Mouse (Mus musculus) liver, adult 2 months (tissue): Measurements from ENCODE around the gene Foxo1. TPM values are rescaled to one million over a fixed set of nuclear protein-coding genes. Genes with fewer than 3 reads are reported as not detected.

ENCODE experiments used
- DNase-seq: peaks from one replicate; pipeline ENCODE4 v3.0.0-alpha.2; 2011; ENCODE audit warnings: low read depth, low spot score; ENCODE audit errors: extremely low read depth
- H3K27ac ChIP-seq: fragments of 200-500 bp; replicated peaks from 2 replicates; pipeline ENCODE4 v1.5.1; 2012; ENCODE audit warnings: low read depth, mild to moderate bottlenecking, control low read depth, inconsistent platforms, low read length; ENCODE audit not compliant: insufficient read depth
- H3K27me3 ChIP-seq: fragments of 200-500 bp; 2 replicates; pipeline ENCODE4 v1.6.1; 2012; ENCODE audit warnings: mild to moderate bottlenecking, moderate library complexity, low read length, inconsistent platforms; ENCODE audit not compliant: control insufficient read depth, insufficient read depth
- H3K36me3 ChIP-seq: fragments of 200-500 bp; 2 replicates; pipeline ENCODE4 v1.6.1; 2012; ENCODE audit warnings: low read length, inconsistent platforms; ENCODE audit not compliant: control insufficient read depth, insufficient read depth
- H3K4me1 ChIP-seq: fragments of 200-500 bp; 2 replicates; pipeline ENCODE4 v1.6.1; 2011; ENCODE audit warnings: low read length; ENCODE audit not compliant: control insufficient read depth, insufficient read depth
- H3K4me3 ChIP-seq: fragments of 200-500 bp; 2 replicates; pipeline ENCODE4 v1.5.1; 2011; ENCODE audit warnings: low read depth, mild to moderate bottlenecking, control low read depth, low read length, moderate library complexity; ENCODE audit not compliant: insufficient read depth
- H3K79me2 ChIP-seq: fragments of 200-500 bp; 2 replicates; pipeline ENCODE4 v1.6.1; 2012; ENCODE audit warnings: inconsistent platforms, mild to moderate bottlenecking, low read length, moderate library complexity; ENCODE audit not compliant: control insufficient read depth, insufficient read depth
- H3K9ac ChIP-seq: fragments of 200-500 bp; 2 replicates; pipeline ENCODE4 v1.6.1; 2012; ENCODE audit warnings: low read depth, mild to moderate bottlenecking, control low read depth, inconsistent platforms, low read length
- CTCF ChIP-seq: fragments of 200-500 bp; IDR thresholded peaks from 2 replicates; pipeline ENCODE4 v1.5.1; 2011; ENCODE audit warnings: low read depth, low read length, control low read depth
- POLR2A ChIP-seq: fragments of 200-500 bp; IDR thresholded peaks from 2 replicates; pipeline ENCODE4 v1.6.1; 2011; ENCODE audit warnings: low read length, control low read depth; ENCODE audit not compliant: insufficient read depth; ENCODE audit errors: extremely low read depth
- WGBS: fragments of 180-500 bp; shearing (Covaris S2); methylation state at CpG from one replicate; pipeline ENCODE4 v1.1.7; 2018; 5-methylcytosine and 5-hydroxymethylcytosine counted together
- polyA plus RNA-seq: library from polyadenylated mRNA; depleted of rRNA; stranded (reverse); fragments of >200 nt; gene quantifications from 2 replicates; pipeline ENCODE4 v1.2.3, GENCODE M21; 2012
- total RNA-seq: library from RNA; depleted of rRNA; stranded (reverse); fragments of >200 nt; gene quantifications from 2 replicates; pipeline ENCODE4 v1.2.3, GENCODE M21; 2014

The Foxo1 gene
- total and polyA plus RNA-seq, 2 experiments = 5.8 to 6.5 TPM

- TF ChIP-seq POLR2A (peak; percentile 91), CTCF (no peak)
- H3K27me3 ChIP-seq = no peaks in the 10 kb centered on the region
- H3K79me2 ChIP-seq = peaks cover 43% of the 10 kb centered on the region
- H3K4me3 ChIP-seq = peak overlapping the region; percentile 70
- peak overlapping the region; percentile 98 for H3K9ac ChIP-seq
- peak; percentile 86 for DNase-seq
- H3K27ac ChIP-seq = peak overlapping the region; percentile 94
- H3K4me1 ChIP-seq = peaks cover 23% of the 10 kb centered on the region
- H3K36me3 ChIP-seq = no peaks in the 10 kb centered on the region
- WGBS = under 1% methylated on average over 55 of the region's 55 CpGs
Measured at GRCm38 (mm10) chr3:52269514-52270351, 1.6 kb downstream of the Foxo1 start.

- peaks cover 50% of the 10 kb centered on the region for H3K79me2 ChIP-seq
- H3K36me3 ChIP-seq = no peaks in the 10 kb centered on the region
- H3K27me3 ChIP-seq = no peaks in the 10 kb centered on the region
- H3K4me1 ChIP-seq = peaks cover 30% of the 10 kb centered on the region
- DNase-seq = peak; percentile 62
- H3K4me3 ChIP-seq = peak overlapping the region; percentile 70
- H3K27ac ChIP-seq = peak overlapping the region; percentile 26
- H3K9ac ChIP-seq = peak overlapping the region; percentile 34
- TF ChIP-seq POLR2A (no peak), CTCF (no peak)
- 2% methylated on average over 3 of the region's 3 CpGs for WGBS
Measured at GRCm38 (mm10) chr3:52270511-52270910, 2.4 kb downstream of the Foxo1 start.

DNA sequence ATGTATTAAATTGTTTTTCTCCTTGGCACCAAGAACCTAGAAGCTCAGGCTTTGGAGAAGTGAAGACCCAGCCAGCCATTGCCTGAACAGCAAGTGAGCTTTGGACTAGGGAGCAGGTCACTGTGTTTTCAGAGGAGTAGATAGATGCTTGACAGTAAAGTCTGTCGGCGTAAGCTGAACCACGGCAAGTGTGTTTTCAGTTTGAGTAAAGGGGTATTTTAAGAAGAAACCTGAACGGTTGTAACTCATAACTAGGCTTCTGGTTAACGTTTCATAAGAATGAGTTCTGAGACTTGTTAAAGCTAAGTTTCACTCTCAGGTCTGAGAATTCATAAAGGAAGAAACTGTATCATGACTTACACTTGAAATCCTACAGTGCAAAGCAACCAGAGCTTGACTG is 3.2 kb downstream of the Foxo1 start:
- DNase-seq = peak; percentile 81
- no peaks in the 10 kb centered on the region for H3K27me3 ChIP-seq
- 0 out of 2 replicates have a peak overlapping the region, but pooled peaks have one; percentile 23 for H3K9ac ChIP-seq

GRCm38 (mm10) chr3:52272376-52272865 is 4.3 kb downstream of the Foxo1 start:
- H3K27me3 ChIP-seq = no peaks in the 10 kb centered on the region
- no peak overlapping the region for H3K9ac ChIP-seq
- TF ChIP-seq POLR2A = no peak
- peaks cover 30% of the 10 kb centered on the region for H3K4me1 ChIP-seq
- no peaks in the 10 kb centered on the region for H3K36me3 ChIP-seq
- 42% methylated on average over 8 of the region's 8 CpGs for WGBS
- DNase-seq = no peak
- H3K4me3 ChIP-seq = no peak overlapping the region; the same call in 1 of the 2 replicates
- H3K79me2 ChIP-seq = peaks cover 54% of the 10 kb centered on the region
- H3K27ac ChIP-seq = no peak overlapping the region

More for the DNA sequence above, 3.2 kb downstream of the Foxo1 start:
- no peak overlapping the region for H3K27ac ChIP-seq
- peaks cover 53% of the 10 kb centered on the region for H3K79me2 ChIP-seq
- H3K36me3 ChIP-seq = no peaks in the 10 kb centered on the region
- H3K4me1 ChIP-seq = peaks cover 30% of the 10 kb centered on the region
- no peak for TF ChIP-seq CTCF
- TF ChIP-seq POLR2A = no peak
- WGBS = 15% methylated on average over 5 of the region's 5 CpGs
- H3K4me3 ChIP-seq = no peak overlapping the region; the same call in 1 of the 2 replicates

DNA sequence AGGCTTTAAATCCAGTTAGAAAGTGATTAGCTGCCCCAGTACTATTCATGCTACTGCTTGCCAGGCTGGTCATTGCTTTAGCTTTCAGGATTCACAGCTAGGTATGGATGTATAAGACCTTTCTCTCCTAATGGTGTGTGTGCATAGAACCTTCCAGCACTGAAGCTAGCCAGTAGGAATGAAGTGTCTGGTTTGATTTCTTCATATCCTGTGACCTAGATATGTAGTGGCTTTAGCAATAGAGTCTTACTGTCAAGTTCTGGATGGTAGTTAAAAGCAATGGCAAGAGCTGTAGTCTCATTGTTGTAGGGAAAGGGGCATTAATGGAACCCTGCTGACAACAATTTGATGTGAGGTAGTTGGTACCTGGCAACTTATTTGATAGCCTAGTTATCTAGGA is 6.3 kb downstream of the Foxo1 start:
- Histone ChIP-seq H3K4me3 (no peak overlapping the region), H3K9ac (no peak overlapping the region), H3K4me1 (peaks cover 38% of the 10 kb centered on the region), H3K27ac (no peak overlapping the region), H3K27me3 (no peaks in the 10 kb centered on the region), H3K79me2 (peaks cover 58% of the 10 kb centered on the region), H3K36me3 (no peaks in the 10 kb centered on the region)
- TF ChIP-seq POLR2A (no peak), CTCF (no peak)
- DNase-seq = peak; percentile 62

- no peak for DNase-seq
- WGBS = 77% methylated on average over 9 of the region's 9 CpGs
- H3K4me1 ChIP-seq = peaks cover 41% of the 10 kb centered on the region
- no peak overlapping the region for H3K4me3 ChIP-seq
- TF ChIP-seq CTCF = no peak
- TF ChIP-seq POLR2A = no peak
- peaks cover 58% of the 10 kb centered on the region for H3K79me2 ChIP-seq
- H3K9ac ChIP-seq = no peak overlapping the region
- H3K36me3 ChIP-seq = no peaks in the 10 kb centered on the region
- no peaks in the 10 kb centered on the region for H3K27me3 ChIP-seq
- H3K27ac ChIP-seq = no peak overlapping the region
Measured at GRCm38 (mm10) chr3:52275037-52275555, 7.0 kb downstream of the Foxo1 start.
